Mouse (Mus musculus) heart, postnatal 10 days (tissue): ENCODE results near the gene Adm. TPM values are rescaled to one million over a fixed set of nuclear protein-coding genes. Genes with fewer than 3 reads are reported as not detected.
A peak's percentile ranks its signal among the peaks of the same experiment; 100 is the strongest.
"Not testable (repeated sequence)": the region's sequence is repeated elsewhere in the genome, so short reads cannot be mapped to it uniquely, and the experiment has no call there.

Experiments
- DNase-seq, 2 experiments: peaks; one replicate each; pipeline ENCODE4 v3.0.0; 2021
- intact Hi-C: fragments of 180-260 bp; cut with DNase I; formaldehyde crosslinking; loops from one replicate; pipeline ENCODE4 v1.15.1; 2025
- total RNA-seq, 2 experiments: library from RNA; stranded (reverse); gene quantifications; 2 replicates each; pipeline ENCODE4 v1.2.3; 2021

The Adm gene
- total RNA-seq, 2 experiments from 2014 or later = 13.8 to 15.7 TPM

GRCm38 (mm10) chr7:110628273-110628600 is 776 bp downstream of the Adm start:
- intact Hi-C loops = loop anchor here (1.0 to 2.0 kb wide), 2 partner anchors 13 to 76 kb away; partner anchors contain the start of gene Sbf2
- no peak for DNase-seq

DNA sequence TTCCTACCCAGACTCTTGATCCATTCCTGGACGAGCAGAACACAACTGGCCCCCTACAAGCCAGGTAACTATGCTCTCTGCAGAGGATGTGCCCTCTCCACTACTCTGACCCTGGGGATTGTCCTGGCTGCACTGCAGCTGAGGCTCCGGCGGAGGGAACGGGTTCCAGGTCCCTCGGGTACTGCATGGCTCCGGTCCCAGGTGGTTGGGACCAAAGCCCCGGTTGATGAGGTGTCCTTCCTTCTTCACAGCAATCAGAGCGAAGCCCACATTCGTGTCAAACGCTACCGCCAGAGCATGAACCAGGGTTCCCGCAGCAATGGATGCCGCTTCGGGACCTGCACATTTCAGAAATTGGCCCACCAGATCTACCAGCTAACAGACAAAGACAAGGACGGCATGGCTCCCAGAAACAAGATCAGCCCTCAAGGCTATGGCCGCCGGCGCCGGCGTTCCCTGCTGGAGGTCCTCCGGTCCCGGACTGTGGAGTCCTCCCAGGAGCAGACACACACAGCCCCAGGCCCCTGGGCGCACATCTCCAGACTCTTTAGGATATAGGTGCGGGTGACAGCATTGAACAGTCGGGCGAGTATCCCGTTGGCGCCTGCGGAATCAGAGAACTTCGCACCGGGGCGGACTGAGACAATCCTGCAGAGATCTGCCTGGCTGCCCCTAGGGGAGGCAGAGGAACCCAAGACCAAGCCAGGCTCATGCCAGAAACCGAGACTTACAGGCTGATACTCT is 1.3 kb downstream of the Adm start:
- peak in 1 of 2 experiments; percentile 64 for DNase-seq
- intact Hi-C loops = loop anchor here (1.0 to 2.0 kb wide), 2 partner anchors 14 to 76 kb away; partner anchors contain the start of gene Sbf2

- DNase-seq = peak; percentile 90
- intact Hi-C loops = loop anchor here (1.0 to 5.0 kb wide), 5 partner anchors 15 to 463 kb away; partner anchors contain the start of gene Sbf2
Measured at GRCm38 (mm10) chr7:110629892-110630666, 2.6 kb downstream of the Adm start.

- intact Hi-C loops = loop anchor here (5.0 kb wide), 1 partner anchor 464 kb away; no protein-coding TSS in a partner anchor
- peak in 1 of 2 experiments; percentile 55 for DNase-seq
Measured at GRCm38 (mm10) chr7:110631136-110631888, 3.9 kb downstream of the Adm start.

- no peak for DNase-seq
- intact Hi-C loops = no loop called here
Measured at GRCm38 (mm10) chr7:110635929-110636328, 8.5 kb downstream of the Adm start.

DNA sequence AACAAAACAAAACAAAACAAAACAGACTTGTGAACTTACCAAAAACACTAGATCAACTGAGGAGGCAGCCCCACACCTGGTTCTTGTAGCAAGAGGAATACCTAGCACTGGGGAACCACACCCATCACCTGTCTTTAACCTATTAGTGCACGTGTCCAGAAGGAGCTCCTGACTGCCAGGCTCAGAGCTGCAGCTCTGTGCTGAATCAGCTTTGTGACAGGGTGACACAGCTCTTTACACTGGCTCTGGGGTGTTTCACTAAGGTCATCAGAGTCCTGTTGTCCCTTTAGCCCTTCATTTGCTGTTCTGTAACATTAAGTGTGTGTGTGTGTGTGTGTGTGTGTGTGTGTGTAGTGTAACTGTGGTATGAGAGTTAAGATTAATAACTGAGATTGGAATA is 9.1 kb downstream of the Adm start:
- no peak for DNase-seq
- intact Hi-C loops = no loop called here

DNA sequence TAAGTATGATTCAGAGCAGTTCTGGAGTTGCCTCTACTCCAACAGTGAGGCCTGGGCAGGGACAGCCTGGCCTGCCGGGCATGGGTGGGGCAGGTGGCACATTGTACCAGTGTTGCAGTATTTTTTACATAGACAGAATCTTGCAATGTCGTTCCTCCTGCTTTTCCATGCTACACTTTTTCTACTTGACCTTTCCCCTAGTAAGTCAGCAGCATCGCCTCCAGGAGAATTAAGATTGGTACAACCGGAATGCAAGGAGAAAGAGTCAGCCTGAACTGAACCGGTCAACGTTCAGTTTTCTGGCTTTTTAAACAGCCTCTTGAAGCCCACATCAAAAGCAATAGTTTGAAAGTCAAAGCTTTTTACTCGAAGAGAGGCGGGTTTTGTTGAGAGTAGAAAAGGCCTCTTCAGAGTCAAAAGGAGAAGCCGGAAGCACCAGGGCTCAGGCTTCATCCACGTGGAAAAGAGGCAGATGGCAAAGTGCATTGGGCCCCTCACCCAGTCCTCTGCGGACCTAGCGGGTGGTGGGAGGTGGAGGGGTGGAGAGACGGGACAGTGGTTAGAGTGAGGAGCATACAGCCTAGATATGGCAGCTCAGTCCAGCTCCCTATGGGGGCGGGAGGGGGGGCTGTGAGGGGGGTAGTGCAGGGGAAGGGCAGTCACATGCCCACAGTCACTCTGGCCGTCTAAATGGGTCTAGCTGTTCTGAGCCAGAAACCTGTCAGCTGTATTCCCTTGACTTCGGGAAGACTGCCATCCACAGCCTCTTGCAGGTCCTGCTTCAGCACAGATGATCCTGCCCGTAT is 11.0 kb downstream of the Adm start:
- peak; percentile 56 to 72 for DNase-seq
- intact Hi-C loops = no loop called here

- intact Hi-C loops = no loop called here
Measured at GRCm38 (mm10) chr7:110639291-110639915, 11.9 kb downstream of the Adm start.

GRCm38 (mm10) chr7:110639958-110640357 is 12.5 kb downstream of the Adm start:
- intact Hi-C loops, DNase-seq: not testable (repeated sequence)

More at GRCm38 (mm10) chr7:110639291-110639915, 11.9 kb downstream of the Adm start:
- DNase-seq = no peak

GRCm38 (mm10) chr7:110645311-110645710 is 17.9 kb downstream of the Adm start:
- intact Hi-C loops = loop anchor here (5.0 kb wide), 1 partner anchor 157 kb away; no protein-coding TSS in a partner anchor
- peak; percentile 79 to 87 for DNase-seq

DNA sequence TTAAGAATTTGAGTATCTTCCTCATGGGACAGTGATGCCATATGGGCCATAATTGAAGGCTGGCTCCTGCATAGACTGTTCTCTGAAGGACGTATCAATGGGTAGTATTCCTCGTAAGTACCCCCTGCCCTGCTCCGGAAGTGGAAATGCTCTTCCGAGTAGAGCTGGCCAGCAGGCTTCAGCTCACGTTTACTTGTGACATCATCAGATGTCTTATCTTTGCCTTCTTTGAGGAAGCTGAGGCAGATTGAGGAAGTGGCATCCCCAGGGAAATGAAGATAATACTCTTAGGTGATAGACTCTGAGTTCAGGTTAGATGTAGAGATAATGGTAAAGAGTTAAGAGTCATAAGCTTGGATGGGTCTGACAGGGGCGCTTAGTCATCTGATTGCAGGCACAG is 18.4 kb downstream of the Adm start:
- no peak for DNase-seq
- intact Hi-C loops = loop anchor here (5.0 kb wide), 1 partner anchor 156 kb away; no protein-coding TSS in a partner anchor

DNA sequence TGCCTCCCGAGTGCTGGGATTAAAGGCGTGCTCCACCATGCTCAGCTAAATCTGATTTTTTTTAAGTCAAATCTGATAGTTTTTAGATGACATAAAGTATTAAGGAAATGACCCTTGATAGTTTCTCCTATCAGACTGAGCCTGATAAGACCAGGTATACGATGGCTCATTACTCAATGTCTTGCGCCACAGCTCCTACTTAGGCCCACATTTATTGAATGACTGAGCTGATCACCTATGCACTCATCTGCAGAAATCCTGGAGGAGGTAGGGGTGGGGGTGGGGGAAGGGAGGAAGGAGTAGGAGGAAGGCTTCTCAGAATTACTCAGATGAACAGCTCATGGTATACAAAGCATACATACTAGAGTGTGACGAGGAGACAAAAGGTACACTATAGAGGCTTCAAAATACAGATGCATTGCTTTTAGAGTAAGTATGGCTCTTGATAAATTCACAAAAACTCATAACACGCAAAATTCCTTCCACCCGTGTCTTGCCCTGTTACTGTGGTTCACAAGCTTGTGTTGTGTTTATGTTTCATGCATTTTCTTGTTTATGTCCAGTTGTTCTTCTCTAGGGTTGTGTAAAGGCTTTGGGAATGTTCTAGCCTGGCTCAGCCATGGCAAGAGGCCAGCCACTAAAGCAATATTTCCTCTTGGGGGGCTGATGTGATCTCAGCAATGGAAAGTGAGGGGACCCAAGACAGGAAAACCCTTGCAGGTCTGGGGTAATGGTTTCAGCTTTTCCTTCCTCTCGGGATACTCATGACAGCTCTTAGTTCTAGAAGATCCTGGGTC is 19.3 kb downstream of the Adm start:
- no peak for DNase-seq
- intact Hi-C loops = loop anchor here (5.0 kb wide), 1 partner anchor 155 kb away; no protein-coding TSS in a partner anchor

DNA sequence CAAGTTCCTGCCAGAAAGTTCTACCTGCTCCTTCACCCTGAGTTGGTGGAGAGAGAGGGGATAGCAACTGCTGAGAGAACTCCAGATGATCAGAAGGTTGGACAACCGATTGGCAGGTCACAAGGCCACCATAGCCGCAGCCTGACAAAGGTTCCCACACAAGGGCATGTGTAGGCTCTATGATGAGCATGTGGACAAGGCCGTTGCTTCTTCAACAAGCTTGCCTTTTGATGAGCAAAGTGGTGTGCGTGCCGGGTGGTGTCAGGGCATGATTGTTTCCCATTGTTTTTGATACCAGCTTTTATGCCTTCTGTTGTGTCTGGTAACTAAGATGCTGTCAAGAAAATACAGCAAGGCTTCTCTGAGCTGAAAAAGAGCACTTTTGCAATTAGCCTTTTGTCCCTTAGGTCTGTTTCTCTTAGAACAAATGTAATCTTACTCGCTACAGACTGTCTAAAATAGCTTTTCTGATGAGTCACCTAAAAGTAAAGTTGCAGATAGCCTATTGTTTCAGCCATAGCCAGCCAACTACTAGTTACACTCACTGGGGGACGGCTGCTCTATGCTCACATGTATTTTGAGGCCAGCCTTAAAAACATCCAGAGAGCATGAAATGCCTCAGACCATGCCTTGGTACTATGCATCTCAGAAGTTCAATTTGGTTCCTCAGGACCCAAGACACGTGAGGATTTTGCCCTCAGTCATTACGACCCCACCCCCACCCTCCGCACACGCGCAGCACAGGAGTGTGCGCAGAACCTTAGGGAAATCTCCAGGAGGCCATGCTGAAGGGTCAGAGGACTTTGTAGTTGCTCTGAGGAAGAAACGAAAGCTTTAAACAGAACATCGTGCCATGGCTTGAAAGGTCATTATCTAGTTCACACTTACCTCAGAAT is 20.3 kb downstream of the Adm start:
- no peak for DNase-seq
- intact Hi-C loops = loop anchor here (2.0 to 5.0 kb wide), 2 partner anchors 41 to 154 kb away; no protein-coding TSS in a partner anchor

DNA sequence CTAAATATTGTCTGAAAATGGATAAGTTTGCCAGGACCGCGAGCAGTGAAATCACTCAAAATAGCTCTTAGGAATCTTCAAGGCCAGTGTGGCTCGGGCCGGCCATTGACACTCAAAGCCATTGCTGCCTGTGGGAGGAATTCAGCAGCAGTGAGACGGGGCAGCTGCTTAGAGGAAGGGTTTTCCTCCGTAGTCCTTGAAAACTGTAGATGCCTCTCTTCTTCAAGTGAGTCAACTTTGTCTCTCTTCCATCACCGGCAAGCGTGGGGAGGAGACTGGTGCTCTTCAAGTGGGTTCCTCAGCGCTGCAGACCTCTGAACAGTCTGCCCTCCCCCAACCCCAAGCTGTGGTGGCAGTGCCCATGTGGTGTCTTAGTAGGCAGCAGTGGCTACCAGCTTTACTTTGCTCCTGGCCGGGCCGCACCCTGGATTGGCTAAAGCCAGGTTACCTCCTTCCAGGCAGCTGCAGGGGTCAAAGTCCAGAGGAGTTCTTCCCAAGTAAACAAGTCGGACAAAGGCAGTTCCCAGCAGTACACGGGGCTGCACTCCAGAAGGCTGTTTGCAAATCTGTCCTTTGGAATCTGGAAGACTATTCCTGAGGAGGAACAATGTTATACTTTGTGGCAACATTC is 21.1 kb downstream of the Adm start:
- peak; percentile 59 to 71 for DNase-seq

GRCm38 (mm10) chr7:110649133-110649987 is 21.9 kb downstream of the Adm start:
- intact Hi-C loops = loop anchor here (2.0 to 5.0 kb wide), 2 partner anchors 39 to 153 kb away; no protein-coding TSS in a partner anchor
- DNase-seq = no peak

More for the DNA sequence above, 21.1 kb downstream of the Adm start:
- intact Hi-C loops = loop anchor here (2.0 to 5.0 kb wide), 2 partner anchors 40 to 154 kb away; no protein-coding TSS in a partner anchor

DNA sequence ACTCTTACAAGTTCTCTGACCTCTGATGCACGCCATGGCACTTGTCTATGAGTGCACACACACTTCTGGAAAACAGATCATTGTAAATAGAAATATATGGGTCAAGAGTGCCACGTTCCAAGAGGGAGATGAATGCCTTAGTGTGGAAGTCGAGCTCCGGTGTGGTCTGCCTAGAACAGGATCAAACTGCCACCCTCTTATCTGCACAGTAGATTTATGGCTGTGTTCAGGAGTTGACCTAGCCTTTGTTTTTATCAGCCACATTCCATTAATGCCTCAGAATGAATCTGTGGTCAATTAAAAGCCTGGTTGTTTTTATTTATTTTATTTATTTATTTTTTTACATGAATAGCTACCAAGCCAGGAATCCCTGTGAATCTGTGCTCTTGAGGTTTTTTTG is 23.0 kb downstream of the Adm start:
- no peak for DNase-seq
- intact Hi-C loops = no loop called here
